Mouse (Mus musculus): ENCODE results near the gene Gm6309.
"Not testable (repeated sequence)": the region's sequence is repeated elsewhere in the genome, so short reads cannot be mapped to it uniquely, and the experiment has no call there.

Gm6309 gene

DNA sequence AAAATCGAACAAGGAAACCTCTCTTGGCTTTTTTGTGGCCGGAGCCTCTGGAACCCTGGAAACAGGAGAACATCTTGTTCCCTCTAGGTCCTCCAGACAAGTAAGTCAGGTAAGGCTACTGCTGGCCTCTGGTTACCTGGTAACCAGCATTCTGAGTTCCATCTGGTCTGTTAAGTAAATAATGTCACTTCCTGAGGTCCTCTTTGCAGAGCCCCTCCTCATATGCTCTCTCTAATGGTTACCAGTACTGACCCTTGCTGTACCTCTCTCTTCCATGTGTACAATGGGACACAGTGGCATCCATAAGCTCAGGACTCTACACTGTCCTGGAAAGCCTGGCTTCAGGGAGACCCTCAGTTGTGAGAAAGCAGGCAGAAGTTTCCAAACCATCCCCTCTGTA, at the start of gene Gm6309:
TSS of gene Gm6309 (minus strand) at position 101 of the 400 bp plus-strand sequence.
- not testable (repeated sequence) for DNase-seq (ENCODE audit: low spot score in 2 of 2)

DNA sequence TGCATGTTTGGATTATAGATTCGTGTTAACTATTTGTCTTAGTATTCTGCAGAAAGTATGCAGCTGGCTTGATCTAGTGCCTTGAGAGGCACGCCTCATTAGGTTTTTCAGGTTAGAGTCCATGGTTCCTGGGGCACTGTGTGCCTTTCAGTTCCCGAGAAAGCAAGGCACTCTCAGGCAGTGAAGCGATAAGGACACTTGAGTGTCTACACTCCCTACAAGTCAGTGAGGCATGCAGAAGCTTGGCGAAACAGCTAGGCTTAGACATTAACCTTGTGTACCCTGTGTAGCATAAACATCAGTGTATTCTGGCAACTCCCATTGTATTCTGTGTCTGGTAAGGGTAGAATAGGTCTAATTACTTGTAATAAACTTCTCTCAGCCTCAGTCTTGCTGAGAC, 35.0 kb upstream of the Gm6309 start:
- no peak for DNase-seq (ENCODE audit: low spot score in 2 of 2)

DNA sequence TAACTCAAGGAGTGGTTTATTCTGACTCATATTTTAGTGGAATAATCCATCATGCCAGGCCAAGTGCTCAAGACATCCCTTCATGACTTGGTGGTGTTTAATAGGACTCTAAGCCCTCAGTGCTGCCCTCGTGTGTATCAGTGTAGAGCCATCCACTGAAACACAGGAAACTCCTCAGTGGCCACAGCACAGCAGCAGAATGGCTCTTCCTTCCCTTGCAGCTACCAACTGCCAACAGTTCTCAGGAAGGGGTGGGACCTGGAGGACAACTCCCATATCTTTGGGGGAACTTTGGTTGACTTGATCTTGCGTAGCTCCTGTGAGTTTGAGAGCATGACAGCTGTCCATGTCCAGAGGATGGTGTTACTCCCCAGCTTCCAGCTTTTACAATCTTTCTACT, 33.4 kb upstream of the Gm6309 start:
- no peak for DNase-seq (ENCODE audit: low spot score in 2 of 2)

DNA sequence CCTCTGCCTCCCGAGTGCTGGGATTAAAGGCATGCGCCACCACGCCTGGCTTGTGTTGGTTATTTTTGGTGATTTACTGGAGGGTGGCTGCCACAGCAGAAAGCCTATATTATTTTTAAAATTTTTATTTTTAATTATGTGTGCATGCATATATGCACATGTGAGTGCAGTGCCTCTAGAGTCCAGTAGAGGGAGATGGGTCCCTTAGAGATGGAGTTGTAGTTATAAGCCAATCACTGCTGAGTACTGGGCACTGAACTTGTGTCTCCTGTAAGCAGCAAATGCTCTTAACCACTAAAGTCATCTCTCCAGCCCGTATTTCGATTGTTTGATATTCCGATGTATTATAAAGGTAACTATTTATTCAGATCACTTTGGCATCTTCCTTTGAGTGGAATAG, 30.1 kb upstream of the Gm6309 start:
- no peak for DNase-seq (ENCODE audit: low spot score in 2 of 2)

DNA sequence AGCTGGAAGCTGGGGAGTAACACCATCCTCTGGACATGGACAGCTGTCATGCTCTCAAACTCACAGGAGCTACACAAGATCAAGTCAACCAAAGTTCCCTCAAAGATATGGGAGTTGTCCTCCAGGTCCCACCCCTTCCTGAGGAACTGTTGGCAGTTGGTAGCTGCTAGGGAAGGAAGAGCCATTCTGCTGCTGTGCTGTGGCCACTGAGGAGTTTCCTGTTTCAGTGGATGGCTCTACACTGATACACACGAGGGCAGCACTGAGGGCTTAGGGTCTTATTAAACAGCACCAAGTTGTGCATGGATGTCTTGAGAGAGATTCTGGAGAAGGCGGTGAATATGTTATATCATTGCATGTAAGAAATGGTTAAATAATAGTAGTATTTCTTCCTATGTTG, 29.0 kb upstream of the Gm6309 start:
- DNase-seq (ENCODE audit: low spot score in 2 of 2), result no peak

DNA sequence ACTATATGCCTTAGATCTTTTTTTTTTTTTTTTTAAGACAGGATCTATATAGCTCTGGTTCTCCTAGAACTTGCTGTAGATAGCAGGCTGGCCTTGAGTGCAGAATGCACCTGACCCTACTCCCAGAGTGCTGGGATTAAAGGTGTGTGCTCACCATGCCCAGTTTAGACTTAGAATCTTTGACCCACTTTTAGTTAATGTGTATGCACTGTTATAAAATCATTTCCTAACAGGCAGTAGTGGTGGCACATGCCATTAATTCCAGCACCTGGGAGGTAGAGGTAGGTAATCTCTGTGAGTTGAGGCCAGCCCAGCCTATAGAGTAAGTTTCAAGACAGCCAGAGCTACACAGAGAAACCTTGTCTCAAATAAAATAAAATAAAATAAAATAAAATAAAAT, 28.6 kb upstream of the Gm6309 start:
- DNase-seq (ENCODE audit: low spot score in 2 of 2), result no peak

DNA sequence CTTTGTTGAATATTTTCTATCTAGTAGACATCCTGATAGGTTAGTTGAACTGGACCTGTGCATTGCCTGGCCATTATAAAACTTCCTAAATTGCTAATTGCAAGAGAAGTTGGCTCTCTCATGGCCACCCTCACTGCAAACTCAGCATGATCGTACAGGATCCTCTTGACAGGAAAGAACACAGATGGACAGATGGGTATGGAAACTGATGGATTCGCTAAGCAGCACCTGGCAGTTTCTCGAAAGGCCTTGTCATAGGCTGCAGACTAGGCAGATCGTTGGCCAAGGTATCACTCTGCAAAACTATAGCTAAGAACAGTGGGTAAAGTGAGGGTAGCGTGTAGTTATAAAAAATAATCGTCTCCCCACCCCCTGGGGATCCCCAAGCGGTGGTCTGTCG, 22.8 kb upstream of the Gm6309 start:
- no peak for DNase-seq (ENCODE audit: low spot score in 2 of 2)

DNA sequence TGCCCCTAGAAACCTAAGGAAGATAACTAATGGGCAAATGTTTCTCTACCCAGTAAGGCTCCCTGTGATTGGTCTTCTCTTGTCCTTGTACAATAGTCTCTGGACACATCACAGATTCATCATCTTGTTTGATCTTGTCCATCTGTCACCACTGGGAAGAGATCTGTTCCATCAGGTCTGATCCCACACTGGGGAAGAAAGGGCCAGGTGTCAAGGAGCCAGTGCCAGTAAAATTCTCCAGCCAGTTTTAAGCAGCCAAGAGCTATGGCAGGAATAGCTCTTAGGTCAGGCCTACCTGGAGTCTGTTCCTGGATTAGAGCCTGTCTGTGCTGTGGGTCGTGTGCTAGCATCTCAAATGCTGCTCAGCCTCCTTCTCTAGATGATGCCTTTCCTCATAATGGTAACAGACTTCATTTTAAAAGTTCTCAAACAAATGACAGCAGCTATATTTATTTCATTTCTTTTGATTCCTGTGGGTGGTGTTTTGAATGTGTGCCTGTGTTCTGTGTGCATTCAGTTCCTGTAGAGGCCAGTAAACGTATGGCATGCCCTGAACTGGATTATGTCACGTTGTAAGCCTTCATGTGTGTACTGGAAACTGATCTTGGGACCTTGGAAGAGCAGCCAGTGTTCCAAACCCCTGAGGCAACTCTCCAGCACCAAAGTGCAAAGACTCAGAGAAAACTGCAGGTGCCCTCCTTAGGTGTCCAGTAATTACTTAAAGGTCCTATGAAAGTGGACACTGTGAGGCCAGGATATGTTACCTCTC, 20.2 kb upstream of the Gm6309 start:
- no peak for DNase-seq (ENCODE audit: low spot score in 2 of 2)

DNA sequence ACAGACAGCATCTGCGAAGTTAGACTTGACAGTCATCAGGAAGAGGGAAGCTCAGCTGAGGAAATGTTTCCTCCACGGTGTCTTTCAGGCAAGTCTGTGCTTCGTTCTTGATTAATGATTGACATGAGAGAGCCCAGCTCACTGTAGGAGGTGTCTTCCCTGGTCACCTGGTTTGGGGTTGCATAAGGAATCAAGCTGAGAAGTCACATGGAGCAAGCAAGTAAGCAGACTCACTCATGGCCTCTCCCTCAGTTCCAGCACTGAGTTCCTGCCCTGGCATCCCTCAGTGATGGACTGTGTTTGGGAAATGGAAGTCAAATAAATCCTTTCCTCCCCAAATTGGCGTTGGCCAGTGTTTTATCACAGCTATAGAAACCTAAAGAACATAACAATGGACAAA, 19.6 kb upstream of the Gm6309 start:
- no peak for DNase-seq (ENCODE audit: low spot score in 2 of 2)

DNA sequence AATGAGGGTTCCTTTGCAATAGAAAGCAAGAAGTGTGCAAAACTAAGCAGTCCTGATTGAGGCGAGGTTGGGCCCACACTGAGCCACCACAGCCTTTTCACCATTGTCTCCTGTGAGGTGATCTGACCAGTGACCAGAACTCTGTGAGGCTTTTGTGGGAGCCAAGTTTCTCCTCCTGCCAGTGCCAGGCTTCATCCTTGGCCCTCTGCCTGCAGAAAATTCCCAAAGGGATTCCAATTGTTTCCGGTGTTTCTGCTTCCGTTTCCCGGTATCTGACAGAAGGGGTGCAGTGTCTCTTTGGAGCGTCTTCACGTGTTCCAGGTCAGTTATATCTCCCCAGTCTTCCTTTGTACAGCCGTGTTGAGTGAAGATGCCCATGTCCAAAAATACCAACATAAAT, 18.2 kb upstream of the Gm6309 start:
- no peak for DNase-seq (ENCODE audit: low spot score in 2 of 2)

DNA sequence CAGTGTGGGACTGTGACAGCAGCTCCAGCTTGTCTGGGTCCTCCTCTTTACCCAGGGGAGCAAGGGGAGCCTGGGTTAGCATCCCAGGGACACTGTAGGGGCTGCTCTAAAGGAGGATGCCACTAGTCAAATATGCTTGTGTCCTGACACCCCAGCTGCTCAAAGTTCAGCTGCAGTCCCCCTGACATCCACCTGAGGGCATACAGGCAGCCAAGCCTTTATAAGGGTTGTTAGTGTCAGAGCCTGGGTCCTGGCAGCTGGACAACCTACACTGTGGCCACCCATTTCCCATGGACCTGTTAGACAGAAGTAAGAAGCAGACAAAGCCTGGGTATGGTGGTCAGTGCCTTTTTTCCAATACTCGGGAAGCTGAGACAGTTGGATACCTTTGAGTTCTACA, 17.6 kb upstream of the Gm6309 start:
- DNase-seq (ENCODE audit: low spot score in 2 of 2), result no peak

DNA sequence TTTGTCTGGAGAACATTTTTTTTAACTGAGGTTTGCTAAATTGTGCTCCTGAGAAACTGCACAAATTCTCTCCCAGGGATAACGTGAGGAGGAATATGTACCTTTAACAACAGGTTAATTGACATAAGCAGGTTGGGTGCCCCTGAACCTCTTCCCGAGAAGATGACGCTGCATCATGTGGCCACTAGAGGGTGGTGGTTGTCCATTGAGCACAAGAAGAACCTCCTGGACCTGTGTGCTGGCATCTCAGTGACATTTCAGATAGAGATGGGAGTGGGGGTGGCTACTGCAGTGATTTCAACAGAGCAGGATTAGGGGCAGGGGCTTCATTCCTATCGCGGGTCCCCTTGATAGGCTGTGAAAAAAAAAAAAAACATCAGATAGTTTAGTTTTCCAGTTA, 16.9 kb upstream of the Gm6309 start:
- DNase-seq (ENCODE audit: low spot score in 2 of 2), result peak; percentile 36 to 39

DNA sequence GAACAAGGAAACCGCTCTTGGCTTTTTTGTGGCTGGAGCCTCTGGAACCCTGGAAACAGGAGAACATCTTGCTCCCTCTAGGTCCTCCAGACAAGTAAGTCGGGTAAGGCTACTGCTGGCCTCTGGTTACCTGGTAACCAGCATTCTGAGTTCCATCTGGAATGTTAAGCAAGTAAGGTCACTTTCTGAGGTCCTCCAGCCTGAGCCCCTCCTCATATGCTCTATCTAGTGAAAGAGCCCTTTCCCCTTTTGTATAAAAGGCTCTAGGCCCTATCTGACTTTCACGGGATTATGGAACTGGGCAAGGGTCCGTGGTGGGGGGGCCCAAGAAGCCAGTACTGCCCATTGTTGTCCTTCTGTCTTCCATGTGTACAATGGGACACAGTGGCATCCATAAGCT, 14.7 kb upstream of the Gm6309 start, which contains the start of gene 1700001J03Rik:
TSS of gene 1700001J03Rik (minus strand) at position 101 of the 400 bp plus-strand sequence.
- not testable (repeated sequence) for DNase-seq (ENCODE audit: low spot score in 2 of 2)

DNA sequence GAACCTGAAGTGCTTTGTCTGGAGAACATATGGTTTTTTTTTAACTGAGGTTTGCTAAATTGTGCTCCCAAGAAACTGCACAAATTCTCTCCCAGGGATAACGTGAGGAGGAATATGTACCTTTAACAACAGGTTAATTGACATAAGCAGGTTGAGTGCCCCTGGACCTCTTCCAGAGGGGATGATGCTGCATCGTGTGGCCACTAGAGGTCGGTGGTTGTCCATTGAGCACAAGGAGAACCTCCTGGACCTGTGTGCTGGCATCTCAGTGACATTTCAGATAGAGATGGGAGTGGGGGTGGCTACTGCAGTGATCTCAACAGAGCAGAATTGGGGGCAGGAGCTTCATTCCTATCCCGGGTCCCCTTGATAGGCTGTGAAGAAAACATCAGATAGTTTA, 2.2 kb upstream of the Gm6309 start:
- DNase-seq (ENCODE audit: low spot score in 2 of 2), result not testable (repeated sequence)

DNA sequence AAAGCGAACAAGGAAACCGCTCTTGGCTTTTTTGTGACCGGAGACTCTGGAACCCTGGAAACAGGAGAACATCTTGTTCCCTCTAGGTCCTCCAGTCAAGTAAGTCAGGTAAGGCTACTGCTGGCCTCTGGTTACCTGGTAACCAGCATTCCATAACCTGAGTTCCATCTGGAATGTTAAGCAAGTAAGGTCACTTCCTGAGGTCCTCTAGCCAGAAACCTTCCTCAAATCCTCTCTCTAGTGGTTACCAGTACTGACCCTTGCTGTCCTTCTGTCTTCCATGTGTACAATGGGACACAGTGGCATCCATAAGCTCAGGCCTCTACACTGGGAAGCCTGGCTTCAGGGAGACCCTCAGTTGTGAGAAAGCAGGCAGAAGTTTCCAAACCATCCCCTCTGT, 10.1 kb downstream of the Gm6309 start, which contains the start of gene Gm5565:
TSS of gene Gm5565 (minus strand) at position 101 of the 400 bp plus-strand sequence.
- DNase-seq (ENCODE audit: low spot score in 2 of 2), result not testable (repeated sequence)

DNA sequence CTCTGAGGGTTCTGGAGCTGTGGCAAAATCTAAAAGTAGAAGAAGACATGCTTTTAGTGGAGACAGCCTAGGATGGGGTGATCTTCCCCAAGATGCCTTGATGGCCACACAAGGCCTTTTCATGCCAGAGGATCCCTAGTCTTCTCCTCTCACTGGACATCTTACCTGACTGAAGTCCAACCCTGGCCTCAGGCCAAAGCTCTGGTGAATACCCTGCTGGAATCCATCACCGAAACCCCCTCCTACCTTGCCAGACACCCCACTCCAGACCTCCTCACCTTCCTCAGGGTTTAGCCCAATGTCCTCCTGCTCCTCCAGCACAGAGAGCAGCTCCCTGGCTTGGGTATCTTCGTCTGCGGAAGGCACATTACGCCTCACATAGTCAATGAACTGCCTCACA, 12.2 kb downstream of the Gm6309 start:
- DNase-seq (ENCODE audit: low spot score in 2 of 2), result not testable (repeated sequence)

DNA sequence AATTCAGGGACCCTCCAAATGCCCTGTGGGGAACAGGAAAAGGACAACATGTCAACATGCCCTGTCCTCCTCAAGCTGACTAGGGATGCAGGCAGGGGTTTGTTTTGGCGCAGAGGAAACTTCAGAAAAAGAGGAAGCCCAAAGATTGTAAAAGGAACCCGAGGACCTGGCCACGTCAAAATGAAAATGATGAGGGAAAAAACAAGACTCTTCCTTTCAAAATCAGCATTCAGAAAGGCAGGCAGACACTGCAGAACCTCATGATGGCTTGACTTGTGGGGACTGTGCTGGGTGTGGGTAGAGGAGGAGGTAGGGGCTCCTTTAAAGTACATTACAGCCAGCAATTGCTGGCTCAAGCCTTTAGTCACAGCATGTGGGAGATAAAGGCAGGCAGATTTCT, 20.1 kb downstream of the Gm6309 start:
- no peak for DNase-seq (ENCODE audit: low spot score in 2 of 2)

DNA sequence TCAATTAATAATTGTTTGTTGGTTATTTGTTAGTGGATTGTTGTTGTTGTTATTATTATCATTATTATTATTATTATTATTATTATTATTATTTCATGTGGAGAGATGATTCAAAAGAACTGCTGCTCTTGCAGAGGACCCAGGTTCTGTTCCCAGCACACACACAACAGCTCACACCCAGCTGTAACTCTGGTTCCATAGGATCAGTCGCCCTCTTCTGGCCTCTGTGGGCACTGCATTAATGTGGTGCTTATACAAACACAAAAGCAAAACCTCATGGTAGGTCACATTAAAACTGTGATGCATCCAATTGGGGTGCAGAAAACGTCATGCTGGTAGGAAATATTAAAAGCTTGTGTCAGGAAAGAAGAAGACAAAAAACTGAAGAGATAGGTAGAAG, 22.6 kb downstream of the Gm6309 start:
- no peak for DNase-seq (ENCODE audit: low spot score in 2 of 2)
